Mouse (Mus musculus): ENCODE measurements around the gene Itga5.
A peak's percentile ranks its signal among the peaks of the same experiment; 100 is the strongest.

Gene Itga5

DNA sequence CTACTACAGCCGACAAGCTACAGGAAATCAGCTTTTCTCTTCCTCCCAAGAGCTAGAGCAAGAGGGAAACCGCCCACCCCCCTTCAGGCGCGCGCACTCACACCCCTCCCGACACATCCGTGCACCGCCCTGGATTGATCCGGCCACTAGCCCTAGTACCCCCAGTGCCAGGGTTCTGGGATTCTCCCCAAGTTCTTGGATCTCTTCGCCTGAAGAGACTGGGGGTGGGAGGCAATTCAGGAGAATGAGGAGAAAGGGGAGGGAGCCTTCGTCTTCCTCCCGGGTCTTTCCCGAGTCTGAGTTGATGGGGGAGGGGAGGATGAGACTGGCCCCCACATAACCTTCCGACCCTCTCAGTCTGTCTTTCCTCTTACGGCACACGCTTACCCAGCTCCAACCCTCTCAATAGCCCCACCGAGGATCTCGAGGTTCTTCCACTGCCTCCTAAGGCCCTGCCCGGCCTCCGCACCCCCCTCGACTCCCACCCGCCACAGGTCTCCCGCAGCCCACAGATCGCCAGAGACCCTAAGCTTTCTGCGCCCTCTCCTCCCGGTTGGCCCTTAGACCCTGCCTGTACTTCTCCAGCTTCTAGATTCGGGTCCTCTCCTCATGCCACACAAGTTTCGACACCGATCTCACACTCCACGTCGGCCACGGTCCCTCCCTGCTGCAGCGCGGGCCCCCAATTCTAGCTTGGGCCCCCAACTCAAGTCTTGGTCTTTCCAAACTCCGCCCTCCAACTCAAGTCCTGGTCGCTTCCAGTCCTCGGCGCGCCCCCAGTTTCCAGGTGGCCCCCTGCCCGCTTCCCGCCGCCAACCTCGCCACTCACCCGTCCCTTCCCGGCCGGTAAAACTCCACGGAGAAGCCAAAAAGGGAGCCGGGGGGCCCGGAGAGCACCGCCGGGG, 840 bp downstream of the Itga5 start:
- no peak for DNase-seq (ENCODE audit: low read depth, low spot score)

DNA sequence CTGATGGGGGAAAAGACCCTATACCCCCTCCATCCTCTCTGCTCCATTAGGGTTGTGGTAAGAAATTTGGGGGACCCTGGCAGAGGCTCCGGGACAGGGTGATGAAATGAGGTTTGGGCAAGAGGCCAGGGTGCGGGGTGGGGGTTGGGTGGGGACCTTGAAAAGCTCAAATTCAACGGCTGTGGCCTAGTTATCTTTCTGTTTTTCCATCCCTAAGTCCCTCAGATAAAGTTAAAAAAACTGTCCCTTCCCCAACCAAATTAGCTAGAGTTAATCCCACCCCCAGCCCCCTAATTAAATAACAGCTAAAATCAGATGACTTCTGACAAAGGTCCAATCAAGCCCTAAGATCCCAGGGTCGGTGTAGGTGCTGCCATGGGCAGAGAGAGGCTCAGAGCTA, 1.8 kb downstream of the Itga5 start:
- no peak for DNase-seq (ENCODE audit: low read depth, low spot score)

DNA sequence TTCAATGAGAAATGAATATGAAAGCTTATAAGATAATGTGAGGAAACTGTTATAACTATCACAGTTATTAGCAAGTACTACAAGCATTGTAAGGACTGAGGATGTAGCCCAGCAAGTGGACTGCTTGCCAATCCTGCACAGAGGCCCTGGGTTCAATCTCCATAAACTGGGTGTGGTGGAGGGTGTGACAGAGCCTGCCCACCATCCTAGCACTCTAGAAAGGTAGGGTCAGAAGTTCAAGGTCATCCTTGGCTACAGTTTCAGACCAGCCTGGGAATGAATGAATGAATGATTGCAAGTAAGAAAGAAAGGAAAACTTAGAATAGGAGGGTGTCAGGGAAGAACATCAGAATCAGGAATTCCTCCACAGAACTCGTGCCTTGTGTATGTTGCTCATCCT, 2.8 kb downstream of the Itga5 start:
- no peak for DNase-seq (ENCODE audit: low read depth, low spot score)

DNA sequence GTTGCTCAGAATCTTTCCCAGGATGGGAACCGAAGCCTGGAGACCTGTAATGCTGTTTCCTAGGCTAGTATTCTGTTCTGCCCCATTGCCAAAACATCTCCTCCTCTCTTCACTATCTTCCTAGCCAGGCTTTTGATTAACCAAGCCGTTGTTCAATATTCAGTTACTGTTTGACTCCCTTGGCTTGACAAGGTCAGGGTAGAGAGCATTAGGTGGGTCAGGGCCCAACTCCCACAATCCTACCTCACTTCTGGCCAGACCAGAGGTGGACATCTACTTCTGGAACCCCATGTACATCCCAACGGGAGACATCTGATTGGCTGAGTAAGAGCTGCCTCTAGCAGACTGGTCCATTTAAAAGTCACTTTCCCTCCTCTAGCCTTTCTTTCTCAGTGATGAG, 3.6 kb downstream of the Itga5 start:
- no peak for DNase-seq (ENCODE audit: low read depth, low spot score)

DNA sequence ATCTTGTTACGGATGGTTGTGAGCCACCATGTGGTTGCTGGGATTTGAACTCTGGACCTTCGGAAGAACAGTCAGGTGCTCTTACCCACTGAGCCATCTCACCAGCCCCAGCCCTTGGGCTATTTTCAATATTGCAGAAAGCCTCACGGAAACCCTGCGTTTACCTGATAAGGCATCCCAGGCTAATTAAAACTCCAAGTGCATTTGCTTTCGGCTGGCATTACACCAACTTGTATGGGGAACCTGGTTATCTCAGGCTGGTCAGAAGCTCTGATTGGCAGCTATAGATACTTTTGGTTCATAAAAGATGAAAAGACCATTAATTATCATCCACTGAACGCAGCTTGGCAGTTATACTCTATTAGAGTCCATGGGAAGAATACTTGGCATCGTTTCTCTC, 4.2 kb downstream of the Itga5 start:
- no peak for DNase-seq (ENCODE audit: low read depth, low spot score)

DNA sequence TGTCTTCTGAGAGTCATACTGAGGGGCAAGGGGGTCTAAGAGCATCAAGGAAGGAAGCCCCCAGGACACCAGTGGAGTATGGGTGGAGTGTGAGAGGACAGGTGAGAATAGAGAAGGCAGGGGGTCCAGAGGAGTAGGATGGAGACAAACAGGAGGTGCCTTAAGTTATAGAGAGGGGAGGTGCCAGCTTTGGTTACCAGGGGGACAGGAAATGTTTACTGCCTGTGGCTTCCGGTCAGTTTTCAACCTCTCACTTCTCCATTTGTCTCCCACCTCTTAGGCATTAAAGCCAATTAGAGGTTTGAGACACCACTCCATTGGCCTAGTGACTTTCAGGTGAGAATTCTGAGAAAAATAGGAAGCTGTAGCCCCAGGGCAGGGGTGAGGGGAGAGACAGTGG, 5.3 kb downstream of the Itga5 start:
- DNase-seq (ENCODE audit: low read depth, low spot score), result no peak

DNA sequence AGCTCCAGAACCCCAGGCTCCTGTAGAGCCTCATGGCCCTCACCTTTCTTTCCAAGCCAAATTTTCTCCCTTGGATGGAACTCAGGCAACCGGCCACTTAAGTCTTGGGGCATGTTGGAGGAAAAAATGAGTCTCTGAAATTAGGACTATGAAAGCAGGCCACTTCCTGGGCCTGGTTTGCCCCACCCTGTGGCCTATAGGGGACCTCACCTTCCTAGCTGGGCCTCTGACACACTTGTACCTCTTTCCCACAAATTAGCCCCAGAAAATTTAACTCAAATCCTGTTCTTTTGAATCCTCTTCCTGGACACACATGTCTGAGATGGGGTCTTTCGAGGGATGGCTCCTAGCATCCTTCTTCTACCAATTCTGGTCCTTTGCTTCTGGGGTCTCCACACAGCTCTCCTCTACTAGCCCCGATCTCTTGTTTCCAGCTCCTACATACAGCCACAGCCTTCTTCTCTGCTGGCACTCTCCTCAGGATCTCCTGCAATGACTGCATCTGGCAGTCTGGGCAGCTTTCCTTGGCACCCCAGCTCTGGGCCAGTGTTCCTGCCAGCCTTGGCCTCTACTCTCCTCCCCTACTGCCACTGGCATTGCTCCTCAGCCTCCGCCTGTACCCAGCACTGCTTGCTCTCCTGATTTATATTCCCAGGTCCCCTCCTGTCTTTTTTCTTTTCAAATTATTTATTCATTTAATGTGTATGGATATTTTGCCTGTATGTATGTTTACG, 6.5 kb downstream of the Itga5 start:
- no peak for DNase-seq (ENCODE audit: low read depth, low spot score)

DNA sequence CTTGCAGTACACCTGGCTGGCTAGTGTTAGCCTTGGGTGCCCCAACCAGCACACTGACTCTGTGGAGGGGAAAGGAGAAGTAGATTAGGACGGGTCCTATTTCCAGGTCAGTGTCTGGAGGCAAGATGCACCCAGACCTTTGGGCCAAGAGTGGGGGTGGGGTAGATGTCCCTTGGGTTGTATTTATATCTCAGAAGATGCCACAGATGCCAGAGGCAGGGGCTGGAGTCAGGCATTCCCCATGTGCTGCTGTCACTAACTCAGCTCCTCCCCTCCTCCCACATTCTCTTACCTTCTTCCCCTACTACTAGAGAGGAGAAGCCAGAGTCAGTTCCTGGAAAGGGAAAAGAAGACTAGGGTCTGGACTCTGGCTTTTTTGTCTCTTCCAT, 7.4 kb downstream of the Itga5 start:
- no peak for DNase-seq (ENCODE audit: low read depth, low spot score)

DNA sequence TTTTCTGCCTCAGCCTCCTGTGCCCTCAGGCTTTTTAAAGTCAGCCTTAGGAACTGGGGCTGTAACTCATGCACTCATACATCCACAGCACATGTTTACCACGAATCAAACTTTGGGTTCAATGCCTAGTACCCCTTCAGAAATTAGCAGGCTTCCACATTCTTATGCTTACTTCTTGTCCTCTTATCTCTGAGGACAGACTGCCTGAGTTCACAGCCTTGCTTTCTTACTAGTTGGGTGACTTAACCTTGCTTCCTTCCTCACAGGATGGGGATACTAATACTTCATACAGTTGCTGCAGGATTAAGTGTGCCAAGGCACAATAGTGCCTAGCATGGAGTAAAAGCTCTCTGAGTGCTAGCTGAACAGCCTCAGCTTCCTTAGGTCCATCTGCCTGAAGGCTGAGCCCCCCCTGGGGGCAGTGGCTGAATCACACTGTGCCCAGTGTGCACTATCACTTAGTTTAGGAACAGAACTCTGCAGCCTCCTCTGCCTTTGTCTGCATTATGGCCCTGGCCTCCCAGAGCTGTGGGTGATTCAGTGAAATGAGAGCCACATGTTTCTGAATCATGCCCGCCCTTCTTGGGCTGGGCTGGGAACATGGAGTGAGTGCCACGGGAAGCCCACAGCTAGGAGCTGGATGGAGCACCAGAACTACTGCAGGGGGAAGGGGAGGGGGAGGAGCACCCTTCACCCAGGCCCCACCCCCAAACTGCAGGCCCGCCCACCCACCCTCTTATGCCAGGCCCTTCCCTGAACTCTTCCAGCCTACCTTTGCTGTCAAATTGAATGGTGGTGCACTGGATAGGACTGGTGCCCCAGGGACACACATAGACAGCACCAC, 8.1 kb downstream of the Itga5 start:
- no peak for DNase-seq (ENCODE audit: low read depth, low spot score)

DNA sequence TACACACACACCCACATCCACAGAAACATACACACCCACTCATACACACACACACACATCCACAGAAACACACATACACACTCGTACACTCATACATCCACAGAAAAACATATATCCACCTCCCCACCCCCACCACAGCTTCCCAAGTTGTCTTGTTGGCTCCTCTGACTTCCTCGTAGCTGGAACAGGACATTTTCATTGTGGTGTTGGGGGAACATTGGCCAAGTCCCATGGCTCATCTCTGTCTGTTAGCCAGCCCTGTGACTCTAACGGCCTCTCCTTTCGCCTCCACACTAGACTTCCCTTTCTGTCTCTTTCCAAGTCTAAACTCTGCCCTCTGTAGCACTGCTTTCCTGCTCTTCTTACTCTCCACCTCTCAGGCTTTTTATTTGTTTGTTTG, 8.7 kb downstream of the Itga5 start:
- no peak for DNase-seq (ENCODE audit: low read depth, low spot score)

DNA sequence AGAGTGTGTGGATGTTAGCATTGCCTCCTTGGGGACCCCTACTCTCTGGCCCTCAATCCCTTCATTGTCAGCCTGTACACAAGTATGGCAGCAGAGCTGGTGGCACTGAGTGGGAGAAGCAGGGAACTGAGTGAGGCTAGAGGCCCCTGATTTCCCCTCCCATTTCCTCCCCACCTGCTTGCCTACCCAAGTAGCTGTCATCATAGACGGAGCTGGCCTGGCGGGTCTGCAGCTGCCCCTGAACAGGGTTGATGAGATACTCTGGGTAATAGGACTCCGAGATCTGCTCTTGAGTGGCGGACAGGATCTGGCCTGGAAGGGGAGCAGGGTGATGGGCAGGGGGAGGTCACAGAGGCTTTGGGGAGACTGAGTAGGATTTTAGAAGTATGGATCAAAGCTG, 10.4 kb downstream of the Itga5 start:
- DNase-seq (ENCODE audit: low read depth, low spot score), result no peak

DNA sequence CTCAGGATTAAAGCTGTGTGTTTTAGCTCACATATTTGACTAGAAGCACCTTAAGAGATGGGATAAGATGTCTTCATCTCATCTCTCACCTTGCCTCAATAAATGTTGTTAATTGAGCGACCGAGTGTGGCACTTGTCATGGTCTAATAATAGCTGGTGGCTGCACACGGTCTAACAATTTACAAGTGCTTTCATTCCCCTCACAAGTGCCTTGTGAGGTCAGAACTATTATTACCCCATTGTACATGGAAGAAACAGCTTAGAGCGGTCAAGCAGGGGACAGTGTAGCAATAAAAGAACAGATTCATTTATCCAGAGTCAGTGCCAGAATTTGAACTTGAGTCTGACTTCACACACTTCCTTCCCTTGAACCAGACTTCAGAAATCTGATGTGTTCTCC, 11.1 kb downstream of the Itga5 start:
- no peak for DNase-seq (ENCODE audit: low read depth, low spot score)

DNA sequence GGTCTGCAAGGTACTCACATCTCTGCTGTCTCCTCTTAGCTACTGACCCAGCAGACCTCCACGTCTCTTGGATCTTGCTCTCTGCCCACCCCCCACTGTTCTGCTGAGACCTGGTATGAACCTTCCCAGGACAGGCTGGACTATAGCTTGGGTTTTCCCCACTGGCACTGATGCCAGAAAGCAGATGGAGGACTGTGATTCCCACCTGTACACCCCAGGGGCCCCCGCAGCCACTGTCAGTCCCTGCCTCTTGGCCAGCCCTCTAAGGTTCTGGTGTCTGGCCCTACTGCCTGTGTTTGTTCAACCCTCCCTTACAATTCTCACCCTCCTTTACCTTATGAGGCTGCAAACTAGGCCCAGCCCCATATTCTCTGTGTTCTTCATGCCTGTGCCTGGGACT, 11.9 kb downstream of the Itga5 start:
- no peak for DNase-seq (ENCODE audit: low read depth, low spot score)

DNA sequence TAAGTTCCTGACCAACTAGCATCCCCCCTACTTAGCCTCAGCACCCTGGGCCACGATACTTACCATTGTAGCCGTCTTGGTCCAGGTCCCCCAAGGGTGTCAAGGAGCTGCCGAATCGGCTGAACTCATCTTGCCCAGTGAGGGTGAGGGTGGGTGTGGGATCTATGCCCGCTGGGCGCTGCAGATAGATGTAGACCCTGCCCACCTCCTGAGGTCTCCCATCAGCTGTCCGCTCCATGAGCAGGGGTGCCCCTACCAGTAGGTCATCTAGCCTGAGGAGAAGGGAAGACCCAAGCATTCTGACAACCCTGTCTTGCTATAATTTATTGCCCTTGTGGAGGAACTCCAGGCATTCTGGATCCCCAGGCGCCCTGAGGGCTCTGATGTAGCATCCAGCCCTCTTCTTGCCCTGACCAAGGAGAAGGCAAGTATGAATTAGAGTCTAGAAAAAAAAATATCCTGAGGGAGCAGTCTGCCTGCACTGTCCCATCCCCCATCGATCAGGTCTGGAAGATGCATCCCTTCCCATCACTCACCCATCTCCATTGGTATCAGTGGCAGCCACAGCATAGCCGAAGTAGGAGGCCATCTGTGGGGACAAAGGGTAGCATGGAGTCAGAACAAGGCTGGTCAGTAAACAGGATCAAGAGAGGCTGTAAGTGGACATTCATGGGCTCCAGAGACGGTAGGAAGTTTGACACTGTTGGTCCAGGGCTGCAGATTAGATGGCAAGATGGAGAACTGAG, 12.9 kb downstream of the Itga5 start:
- no peak for DNase-seq (ENCODE audit: low read depth, low spot score)

DNA sequence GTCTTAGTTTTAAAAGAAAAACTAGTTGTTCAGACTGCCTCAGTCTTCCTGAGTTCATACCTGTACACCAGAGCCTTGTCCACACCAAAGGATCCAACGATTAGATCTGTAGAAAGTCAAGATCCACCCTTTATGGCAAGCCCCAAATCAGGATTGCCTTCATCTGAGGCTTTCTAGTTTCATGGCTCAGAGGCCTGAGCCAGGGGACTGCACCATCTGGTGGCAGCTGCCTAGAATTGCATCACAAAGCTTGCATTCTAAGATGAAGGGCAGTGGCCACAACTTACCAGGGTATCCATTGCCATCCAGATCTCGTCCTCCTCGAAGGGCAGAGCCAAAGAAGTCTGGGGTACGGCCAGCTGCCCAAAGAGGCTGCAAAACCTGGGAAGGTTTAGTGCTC, 13.7 kb downstream of the Itga5 start:
- no peak for DNase-seq (ENCODE audit: low read depth, low spot score)

DNA sequence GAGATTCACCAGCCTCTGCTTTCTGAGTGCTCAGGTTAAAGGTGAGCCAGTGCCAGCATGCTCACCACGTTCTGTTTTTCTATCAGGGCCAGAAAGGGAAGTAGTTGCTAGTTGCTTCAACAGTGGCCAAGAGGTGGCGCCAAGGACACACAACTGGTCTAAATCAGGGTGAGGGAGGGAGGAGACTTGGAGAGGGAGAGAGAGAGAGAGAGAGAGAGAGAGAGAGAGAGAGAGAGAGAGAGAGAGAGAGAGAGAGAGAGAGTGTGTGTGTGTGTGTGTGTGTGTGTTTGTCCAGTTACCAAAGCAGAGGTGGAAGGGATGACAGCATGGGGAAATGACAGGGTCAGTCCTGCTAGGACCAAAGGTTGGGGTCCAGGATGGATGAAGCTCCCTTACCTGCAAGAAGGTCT, 19.3 kb downstream of the Itga5 start:
- no peak for DNase-seq (ENCODE audit: low read depth, low spot score)

DNA sequence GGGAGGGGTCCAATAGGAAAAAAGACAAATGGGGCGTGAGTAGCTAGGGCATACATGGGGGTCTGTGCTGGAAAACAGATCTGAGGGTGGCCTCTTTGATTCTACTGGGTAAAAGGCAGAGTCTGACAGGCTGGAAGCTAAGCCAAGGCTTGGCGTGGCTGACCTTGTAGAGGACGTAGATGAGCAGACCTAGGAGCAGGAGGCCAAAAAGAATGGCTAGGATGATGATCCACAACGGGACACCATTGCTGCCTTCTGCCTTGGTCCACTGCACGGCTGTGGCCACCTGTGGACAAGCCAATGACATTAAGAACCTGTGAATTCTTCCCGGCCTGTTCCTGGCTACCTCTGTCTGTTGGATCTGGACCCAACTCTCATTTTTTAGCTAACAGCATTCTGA, 20.8 kb downstream of the Itga5 start:
- DNase-seq (ENCODE audit: low read depth, low spot score), result no peak

DNA sequence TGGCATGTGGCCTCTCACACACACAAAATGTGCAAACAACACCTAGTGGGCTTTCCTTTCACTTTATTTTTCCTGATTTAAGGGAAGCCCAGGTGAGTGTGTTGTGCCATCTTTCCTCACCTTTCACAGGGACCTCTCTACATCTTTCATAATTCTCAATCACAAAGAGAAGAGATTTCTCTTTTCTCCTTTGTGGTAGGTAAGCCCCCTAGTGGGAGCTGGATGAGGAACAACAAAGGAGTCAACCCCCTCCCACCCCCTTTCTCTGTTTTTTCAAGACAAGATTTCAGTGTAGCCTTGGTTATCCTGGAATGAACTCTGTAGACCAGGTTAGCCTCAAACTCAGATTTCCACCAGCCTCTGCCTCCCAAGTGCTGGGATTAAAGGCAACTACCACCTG, 23.0 kb downstream of the Itga5 start:
- DNase-seq (ENCODE audit: low read depth, low spot score), result no peak

DNA sequence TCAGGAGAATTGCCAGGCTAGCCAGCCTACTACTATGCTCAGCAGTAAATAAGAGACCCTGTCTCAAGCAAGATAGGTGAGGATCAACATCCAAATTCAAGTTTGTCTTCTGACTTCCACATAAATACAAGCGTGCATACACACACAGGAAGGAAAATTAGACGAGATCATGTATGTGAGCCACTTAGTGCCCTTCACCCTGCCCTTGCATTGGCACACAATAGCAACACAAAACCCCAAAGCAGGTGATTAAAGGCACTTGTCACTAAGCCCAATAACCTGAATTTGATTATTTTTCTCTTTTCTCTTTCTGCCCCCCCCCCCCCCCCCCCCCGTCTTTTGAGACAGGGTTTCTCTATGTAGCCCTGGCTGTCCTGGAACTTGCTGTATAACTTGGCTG, 23.6 kb downstream of the Itga5 start:
- no peak for DNase-seq (ENCODE audit: low read depth, low spot score)

DNA sequence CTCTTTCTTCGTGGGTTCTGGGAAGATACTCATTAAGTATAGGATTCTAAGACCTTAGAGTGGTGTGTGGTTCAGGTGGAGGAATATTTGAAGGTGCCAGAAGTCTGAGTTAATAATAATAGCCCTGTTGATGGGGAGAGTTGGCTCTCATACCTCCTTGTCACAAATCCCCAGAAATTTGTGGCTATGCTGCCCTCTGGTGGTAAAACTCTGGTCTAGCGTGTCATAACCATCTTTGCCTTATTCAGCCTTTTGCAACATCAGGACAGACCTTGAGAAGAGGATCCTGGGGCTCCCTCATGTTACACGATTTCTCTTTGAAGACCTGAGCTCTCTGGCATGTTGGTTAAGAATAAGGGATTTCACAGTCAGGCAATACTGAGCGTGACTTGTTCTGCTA, 24.1 kb downstream of the Itga5 start:
- DNase-seq (ENCODE audit: low read depth, low spot score), result peak; percentile 80

DNA sequence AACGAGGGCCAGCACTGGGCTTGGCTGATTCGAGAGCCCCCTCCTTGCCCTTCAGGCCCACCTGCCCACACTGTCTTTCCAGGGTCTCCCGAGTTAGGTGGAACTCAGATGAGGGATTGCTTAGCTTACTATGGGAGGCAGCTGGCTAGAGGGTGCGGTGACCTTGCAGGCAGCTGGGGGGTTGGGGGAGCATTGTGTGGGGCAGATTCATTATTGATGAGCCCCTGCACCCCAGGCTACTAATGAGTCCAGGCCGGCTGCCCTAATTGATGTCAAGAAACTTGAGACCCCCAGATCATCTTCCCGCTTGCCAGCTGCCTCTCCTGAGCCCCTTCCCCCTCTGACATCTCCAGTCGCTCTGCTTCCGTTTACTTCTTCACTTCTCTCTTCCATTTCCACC, 25.0 kb downstream of the Itga5 start:
- no peak for DNase-seq (ENCODE audit: low read depth, low spot score)

DNA sequence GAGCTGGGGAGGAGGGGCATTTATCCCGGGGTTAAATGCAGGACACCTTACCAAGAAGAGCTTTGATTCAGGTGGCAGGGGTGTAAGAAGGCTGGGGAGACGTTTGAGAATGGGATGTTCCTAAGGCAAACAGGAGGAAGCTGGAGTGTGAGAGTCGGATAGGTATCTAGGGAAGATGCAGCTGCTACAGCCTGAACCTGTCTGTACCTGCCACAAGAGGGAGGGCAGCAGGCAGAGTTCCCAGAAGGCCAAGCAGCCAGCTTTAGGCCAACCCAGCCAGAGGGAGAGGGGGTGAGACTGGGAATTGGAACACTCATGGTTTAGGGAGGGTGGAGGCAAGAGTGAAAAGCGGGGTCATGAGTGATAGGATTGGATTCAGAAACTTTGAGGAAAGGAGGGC, 25.8 kb downstream of the Itga5 start:
- no peak for DNase-seq (ENCODE audit: low read depth, low spot score)
